Mouse (Mus musculus): Measurements from ENCODE around the gene Slc22a13.
"Not testable (repeated sequence)": the region's sequence is repeated elsewhere in the genome, so short reads cannot be mapped to it uniquely, and the experiment has no call there.

The Slc22a13 gene

DNA sequence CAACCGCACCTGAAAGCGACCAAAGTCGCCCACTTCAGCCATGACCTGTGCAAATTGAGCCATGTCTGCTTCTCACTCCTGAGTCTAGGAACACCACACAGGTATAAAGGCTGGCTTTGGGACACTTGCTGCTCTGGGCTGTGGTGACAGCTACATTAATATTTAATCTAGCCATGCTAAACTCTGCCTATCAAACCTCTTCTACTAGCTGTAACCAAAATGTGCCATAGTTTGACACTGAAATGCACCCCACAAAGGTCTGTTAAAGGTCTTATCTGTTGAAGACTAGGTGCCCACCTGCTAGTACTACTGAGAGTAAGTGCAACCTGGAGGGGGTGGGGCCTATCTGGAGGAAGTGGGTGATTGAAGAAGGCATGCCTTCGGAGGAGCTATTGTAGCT is at the start of gene Slc22a13:
TSS of gene Slc22a13 (minus strand) at position 101 of the 400 bp plus-strand sequence.
- DNase-seq (ENCODE audit: low spot score), result no peak

DNA sequence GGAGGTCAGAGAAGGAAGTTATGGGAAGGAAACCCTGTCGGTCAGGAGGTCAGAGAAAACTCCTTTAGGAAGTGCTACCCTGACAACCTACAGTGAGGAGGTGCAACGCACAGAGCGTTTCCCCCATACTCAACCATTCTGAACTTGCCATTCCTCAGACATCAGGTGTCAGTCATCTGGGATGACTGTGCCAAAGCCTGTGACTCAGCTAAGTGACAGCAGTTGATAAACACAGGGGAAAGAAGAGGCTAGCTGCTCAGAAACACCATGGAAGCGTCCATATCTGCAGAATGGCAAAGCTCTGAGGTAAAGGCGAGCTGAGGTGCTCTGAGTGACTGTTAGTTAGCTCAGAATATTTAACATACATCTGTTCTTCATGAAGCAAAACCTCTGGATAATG is 49.2 kb upstream of the Slc22a13 start:
- DNase-seq (ENCODE audit: low spot score), result no peak

DNA sequence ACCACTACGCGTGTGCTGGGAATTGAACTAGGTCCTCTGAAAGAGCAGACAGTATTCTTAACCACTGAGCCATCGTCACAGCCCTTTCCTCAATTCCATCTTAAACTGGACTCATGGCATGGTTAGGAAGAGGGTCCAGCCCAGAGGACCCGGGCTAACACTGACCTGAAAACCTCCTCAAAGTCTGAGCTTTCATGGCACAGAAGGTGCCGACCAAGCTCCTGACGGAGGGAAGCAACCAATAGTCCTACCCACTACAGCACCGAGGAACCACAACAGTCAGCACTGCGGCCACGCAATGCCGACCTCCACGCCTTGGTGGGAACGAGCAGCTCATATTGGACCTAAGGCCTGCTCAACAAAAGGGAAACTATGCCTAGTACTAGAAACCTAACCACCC is 47.3 kb upstream of the Slc22a13 start:
- no peak for DNase-seq (ENCODE audit: low spot score)

DNA sequence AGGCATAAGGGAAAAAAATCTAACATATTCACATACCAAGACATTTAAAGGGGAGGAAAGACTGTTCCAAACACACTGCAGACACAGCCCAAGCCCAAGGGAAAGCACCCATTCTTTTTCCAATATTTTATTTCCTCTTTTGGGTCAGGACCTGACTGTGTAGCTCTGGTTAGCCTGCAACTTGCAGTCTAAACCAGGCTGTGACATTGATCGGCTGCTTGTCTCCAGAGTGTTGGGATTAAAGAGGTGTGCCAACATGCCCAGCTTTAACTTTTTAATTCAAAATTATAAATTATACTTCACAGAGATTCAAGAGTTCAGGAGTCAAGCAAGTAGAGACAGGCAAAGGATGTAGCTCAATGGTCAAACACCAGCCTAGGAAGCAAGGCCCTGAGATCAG is 46.2 kb upstream of the Slc22a13 start:
- DNase-seq (ENCODE audit: low spot score), result no peak

DNA sequence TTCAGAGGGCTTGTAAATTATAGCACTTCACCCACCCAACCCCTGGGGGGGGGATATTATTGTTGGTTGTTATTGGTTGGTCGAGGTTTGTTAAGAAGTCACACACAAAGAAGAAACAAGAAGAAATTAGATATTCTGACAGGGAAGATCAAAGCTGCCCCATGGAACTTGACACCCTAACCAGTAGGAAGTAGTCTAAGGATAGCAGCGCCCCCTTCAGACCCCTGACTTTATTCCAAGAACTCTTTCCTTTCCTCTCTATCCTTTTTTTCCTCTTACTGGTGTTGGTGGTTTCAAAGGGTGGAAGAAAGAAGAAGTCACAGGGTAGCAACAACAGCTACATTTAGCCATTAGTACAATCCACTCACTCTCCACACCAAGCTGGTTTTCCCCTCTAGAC is 45.3 kb upstream of the Slc22a13 start:
- DNase-seq (ENCODE audit: low spot score), result no peak

DNA sequence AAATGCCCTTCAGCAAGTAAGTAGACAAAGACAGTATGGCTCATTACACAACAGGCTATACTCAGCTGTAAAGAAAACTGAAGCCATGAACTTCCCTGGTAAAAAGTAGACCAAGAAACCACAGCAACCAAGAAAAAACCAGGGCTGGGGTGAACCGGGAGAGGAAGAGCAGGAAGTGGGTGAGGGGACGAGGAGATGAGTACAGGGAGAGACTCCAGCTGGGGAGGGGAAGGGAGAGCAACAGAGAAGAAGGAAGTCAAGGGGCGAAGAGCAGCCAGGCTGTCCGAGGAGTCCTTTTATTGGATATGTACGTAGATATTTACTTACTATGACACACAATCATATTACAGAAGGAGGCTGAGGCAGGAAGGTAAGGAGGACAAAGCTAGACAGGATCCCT is 39.1 kb upstream of the Slc22a13 start:
- no peak for DNase-seq (ENCODE audit: low spot score)

DNA sequence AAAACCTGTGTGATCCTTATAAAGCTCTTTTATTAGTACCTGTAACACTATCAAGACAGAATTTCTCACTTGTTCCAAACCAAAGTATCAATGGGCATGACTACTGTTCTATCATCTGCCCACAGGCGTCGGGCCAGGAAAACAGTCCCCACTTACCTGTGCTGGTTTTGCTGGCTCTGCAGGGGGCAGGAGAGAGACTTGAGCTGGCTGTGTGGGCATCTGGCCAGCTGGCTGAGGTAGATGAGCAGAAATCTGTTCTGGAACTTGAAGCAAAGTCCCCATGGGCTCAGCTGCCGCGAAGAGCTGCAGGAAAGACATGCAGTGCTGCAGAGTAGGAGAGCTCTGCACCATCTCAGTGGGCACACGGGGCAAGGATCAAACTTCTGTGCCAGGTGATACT is 37.9 kb upstream of the Slc22a13 start:
- no peak for DNase-seq (ENCODE audit: low spot score)

DNA sequence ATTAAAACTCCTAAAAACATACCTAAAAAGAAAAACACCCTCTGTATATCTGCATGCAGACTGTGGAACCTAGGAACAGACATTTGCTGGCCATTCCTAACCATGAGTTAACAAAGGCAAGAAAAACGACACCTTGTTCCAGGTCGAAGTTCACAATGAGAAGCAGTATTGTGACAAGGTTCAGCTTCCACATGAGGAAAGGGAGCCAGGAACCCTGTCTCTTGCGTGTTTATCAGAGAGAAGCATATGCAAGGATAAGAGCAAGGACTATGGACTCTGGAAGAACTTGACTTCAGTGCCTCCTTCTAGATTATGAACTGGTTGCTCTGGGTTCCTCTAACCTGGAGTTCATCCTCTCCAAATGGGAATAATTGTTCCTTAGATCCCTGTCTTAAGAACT is 35.1 kb upstream of the Slc22a13 start:
- no peak for DNase-seq (ENCODE audit: low spot score)

DNA sequence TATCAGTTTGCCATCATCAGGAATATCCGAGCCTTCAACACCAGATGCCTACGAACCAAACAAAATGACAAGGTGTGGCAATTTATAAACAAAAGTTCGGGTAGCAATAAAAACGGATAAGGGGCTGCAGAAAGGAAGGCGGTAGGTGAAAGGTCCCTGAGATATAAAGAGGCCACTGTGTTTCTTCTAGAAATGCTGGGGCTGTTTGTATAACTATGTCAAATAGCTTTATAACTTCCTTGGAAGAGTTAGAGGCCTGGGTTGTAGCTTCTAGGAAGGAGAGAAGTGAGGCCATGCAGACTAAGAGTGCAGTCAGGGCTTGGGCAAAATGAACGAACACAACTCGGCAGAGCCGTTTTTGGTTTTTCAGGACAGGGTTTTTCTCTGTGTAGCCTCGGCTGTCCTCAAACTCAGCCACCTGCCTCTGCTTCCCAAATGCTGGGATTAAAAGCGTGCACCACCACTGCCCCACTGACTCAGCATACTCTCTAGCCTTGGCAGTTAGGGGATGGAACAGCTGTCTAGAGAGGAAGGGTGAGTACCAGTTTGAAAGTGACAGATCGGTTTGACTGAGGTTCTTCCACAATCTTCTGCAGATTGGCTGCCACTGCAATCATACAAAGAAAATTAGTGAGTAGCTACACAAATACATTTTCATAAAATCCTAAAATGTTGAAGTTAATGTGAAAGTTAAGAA is 32.4 kb upstream of the Slc22a13 start:
- DNase-seq (ENCODE audit: low spot score), result no peak

DNA sequence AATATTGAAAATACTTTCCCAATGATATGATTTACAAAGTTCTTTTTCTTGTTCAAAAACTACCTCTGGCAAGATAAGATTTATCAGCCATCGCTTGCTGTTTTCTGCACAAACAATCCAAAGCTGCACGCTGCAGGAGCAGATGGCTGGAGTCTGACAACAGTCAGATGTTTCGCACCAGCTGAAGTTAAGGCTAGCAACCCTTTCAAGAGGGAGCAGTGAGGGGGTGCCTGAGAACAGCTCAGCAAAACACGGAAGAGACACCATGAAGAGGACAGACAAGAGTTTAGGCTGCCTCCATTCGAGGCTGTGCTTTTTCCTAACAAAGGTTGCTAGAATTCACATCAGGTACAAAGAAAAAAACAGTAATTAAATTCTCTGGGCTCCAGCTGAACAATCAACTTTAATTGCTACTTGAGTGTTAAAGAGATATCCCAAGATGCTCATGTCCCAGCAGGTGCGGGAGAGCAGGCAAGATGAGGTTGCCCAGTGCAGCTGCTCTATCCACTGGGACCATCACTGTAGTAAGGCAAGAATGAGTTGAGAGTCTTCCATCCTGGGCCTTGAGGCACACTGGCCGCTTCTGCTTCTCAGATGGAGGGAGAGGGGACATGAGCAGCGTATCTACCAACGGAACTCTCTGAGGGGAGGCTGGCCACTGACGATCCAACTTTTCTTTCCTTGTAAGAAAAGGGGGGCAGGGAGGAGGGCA is 31.5 kb upstream of the Slc22a13 start:
- DNase-seq (ENCODE audit: low spot score), result no peak

DNA sequence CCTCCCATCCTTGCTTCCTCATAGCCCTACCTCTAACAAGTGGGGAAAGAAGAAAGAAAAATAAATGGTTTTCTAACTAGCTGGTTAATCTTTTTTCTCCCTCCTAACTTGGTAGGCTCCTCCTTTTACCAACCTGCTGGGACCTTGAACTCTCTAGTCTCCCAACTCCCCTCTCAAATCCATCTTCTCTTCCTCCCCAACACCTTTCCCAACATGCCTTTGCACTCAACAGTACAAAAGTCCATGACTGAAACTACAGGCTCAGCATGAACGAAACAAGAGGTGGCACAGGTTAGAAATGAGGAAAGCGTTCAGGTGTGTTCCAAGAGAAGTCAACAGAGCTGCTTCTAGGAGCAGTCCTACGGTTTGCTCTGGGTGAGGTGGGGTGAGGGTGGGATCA is 30.4 kb upstream of the Slc22a13 start:
- DNase-seq (ENCODE audit: low spot score), result no peak

DNA sequence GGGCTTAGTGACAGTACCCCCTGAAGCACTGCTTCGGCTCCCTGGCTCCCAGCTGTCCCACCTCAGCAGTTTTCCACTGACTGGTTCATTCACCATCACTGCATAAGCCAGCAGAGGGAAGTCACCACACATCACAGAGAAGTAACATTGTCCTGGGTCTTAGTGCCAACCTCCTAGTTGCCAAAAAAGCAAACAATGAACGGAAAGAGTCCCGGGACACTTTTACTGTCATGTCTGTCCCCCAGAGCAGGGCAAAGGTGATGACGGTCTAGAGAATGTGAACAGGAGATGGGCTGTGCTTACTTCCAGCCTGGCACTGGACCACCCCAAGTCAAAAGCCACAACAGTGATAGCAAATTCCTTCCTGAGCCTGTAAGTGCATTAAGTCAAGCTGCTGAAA is 29.9 kb upstream of the Slc22a13 start:
- DNase-seq (ENCODE audit: low spot score), result no peak

DNA sequence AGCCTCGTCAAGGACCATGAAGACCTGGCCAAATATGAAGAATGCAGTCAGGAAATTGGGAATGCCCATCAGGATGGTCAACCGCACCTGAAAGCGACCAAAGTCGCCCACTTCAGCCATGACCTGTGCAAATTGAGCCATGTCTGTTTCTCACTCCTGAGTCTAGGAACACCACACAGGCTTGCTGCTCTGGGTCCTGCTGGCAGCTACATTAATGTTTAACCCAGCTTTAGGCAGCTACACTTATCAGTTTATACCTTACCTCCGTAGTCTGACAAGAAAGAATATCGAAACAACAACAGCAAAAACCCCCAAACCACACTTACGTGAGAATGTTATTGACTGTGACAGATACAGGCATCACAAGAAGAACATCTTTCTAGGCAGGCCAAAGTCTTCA is 22.7 kb upstream of the Slc22a13 start:
- DNase-seq (ENCODE audit: low spot score), result no peak

DNA sequence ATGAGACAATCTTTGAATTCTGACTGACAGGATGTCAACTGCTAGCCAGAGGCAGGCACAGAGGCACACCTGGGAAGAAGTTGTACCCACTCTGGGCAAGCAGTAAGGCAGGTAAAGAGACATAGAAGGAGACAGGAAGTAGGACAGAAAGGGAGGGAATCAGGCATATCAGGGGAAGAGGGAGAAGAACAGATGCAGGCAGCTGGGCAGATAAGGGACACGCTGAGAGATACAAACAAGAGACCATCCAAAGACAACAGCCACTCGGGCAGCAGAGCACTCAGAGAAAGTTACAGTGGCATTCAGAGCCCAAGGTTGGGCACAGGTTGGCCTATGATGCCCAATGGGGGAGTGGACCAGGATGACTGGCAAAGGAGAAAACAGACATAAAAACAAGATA is 21.9 kb upstream of the Slc22a13 start:
- no peak for DNase-seq (ENCODE audit: low spot score)

DNA sequence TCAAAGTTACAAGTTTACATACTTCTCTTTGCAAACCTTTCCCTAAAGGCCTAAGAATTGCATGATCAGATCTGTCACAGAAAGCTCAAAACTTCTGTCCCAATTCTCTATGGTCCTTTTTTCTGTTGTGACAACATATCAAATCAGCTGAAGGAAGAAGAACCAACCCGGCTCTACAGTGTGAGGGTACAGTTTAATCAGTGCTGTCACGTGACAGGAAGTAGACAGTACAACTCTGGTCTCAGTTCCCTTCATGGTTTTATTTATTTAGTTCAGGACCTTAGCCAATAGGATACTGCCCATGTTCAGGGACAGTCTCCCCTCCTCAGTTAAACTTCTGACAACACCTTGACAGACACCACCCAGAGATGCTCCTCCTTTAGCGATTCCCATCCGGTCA is 11.4 kb upstream of the Slc22a13 start:
- no peak for DNase-seq (ENCODE audit: low spot score)

DNA sequence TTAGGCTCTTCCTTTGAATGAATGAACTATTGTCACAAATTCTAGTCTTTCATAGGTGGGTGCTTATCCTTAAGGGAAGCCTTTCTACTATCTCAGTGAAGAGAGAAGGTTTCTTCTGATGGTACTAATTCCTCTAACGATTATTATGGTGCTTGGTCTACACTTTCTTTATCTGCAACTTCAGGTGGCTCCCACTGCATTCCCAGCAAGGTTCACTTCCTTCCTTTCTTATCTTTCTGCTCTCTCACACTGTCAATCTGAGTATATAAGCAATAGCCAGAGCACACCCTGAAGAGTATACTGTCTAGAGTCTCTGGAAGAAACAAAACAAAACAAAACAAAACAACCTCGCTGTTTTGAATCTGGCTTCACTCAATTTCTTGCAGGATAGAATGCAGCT is 10.8 kb upstream of the Slc22a13 start:
- DNase-seq (ENCODE audit: low spot score), result no peak

DNA sequence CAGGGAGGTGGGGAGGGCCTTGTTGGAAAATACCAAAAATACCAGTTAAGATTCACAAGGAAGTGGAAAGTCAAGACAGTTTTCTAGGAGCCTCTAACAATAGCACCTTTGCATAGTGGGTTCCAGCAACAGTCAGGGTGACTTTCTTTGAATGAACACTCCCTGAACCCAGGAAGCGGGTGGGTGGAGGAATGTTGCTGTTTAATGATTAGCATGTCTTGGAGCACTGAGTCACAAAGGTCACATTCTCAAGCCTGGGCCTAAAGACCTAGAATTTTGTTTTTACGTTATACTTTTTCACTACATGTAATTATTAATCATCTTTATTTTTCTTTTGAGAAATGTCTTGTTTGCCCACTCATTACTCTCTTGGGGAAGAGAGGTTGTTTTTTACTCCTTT is 6.4 kb upstream of the Slc22a13 start:
- DNase-seq (ENCODE audit: low spot score), result not testable (repeated sequence)

DNA sequence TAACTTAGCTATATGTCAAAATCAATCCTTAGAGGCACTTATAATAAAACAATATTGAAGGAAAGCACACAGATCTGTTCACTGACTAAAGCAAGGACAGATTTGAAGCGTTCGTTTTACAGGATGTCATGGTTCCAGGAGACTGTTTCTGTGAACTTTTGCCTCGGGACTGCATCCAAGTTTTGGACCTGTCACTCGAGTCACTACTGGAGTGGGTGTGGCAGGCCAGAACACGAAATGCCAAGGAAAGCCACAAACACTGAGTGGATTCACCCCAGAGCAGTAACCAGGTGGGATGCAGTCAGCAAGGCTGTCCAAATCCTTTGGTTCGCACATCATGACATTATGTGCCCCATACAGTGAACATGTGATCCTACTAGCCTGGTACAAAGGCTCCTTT is 5.7 kb upstream of the Slc22a13 start:
- no peak for DNase-seq (ENCODE audit: low spot score)

DNA sequence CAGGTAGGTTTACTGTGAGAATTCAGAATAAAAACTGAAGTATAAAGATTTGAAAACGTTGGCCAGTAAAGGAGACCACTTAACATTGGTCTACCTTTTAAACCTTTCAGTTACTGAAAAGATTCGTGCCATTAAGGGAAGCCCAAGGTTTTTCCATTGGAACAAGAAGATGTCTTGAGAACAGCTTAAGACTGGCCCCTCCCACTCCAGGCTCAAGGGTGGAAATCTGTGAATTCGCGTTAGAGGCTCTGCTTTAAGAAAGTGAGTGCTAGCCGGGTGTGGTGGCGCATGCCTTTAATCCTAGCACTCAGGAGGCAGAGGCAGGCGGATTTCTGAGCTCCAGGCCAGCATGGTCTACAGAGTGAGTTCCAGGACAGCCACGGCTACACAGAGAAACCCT is 4.1 kb upstream of the Slc22a13 start:
- DNase-seq (ENCODE audit: low spot score), result no peak

DNA sequence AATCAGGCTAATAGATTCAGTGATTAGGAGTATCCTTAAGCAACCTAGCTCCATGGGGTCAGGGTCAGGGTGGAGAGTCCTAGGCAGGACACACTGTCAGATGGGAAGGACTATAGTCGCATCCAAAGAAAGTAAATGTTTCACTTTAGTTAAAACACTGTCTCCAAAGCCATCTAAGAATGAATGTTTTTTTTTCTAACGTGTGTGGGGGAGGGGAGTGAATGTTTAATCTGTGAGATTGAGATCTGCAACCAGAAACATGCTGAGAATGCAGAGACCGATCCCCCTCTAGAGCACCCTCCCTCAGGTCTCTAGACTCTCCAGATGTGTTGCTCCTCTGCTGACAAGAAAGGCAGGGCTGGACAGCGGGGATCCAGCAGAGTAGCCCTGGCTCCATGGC is 1.8 kb downstream of the Slc22a13 start:
- DNase-seq (ENCODE audit: low spot score), result no peak

DNA sequence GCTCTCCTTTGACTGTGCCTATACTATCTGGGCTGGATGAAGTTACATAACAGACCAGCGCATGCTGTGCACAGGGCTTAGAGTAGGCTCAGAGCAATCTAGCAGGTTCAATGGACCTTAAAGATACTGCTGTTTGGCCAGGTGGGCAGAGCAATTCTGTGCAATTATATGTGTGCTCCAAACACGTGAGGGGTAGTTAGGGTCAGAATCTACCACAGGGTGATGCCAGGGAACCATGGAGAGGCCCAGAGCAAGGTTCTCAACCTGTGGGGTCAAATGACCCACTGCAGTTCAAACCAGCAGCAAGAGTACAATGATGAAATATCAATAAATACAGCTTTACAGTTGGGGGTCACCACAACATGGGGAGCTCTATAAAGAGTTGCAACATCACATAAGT is 2.2 kb downstream of the Slc22a13 start:
- DNase-seq (ENCODE audit: low spot score), result no peak

DNA sequence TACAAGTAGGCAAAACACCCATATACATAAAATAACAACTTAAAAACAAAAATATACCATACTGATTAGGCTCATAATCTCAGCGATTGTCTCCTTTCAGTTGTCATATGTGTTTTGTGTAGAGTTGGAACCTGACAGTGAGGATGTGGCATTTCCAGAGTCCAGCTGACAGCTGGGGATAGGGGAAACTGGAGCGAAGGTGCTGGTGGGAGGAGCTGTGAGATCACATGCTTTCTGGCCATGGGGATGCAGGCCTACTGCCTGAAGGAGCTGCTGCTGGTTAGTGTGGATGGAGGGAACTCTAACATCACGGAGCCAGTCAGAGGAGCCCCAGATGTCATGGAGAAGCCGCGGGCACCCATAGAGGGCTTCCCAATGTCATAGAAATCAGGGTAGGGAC is 3.1 kb downstream of the Slc22a13 start:
- no peak for DNase-seq (ENCODE audit: low spot score)

DNA sequence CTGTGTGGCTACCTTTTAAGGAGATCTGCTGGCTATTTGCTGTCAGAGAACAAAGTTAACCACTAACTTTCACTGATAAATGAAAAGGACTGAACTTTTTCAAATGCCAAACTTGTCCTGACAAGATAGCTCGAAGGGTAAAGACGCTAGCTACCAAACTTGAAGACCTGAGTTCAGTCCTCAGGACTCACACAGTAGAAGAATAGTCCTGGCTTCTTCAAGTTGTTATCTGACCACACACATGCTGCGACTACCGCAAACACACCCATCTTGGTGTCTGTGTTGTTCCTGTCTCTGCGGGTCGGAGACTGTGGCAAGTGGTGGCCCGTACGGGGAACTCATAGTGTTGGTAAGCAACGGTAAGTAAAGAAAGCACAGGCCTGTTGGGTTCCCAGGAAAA is 5.3 kb downstream of the Slc22a13 start:
- no peak for DNase-seq (ENCODE audit: low spot score)

DNA sequence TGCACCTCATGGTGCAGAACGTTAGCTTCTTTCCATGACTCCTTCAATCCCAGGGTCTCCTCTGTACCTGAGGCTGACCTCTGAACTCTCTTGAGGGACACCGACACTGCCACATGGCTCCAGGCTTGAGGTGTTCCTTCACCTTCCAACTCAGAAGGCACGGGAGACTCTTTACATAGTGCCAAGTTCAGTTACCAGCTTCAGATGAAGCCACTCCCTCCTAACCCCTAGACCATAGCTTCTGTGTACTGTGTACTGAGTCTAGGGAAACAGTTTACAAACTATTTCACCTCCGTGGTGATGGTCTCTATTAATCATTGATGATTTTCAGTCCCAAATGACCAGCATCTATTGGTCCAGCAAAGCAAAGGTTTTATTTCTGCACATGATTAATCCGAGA is 7.2 kb downstream of the Slc22a13 start:
- no peak for DNase-seq (ENCODE audit: low spot score)
